Mouse (Mus musculus) MEL (cell line): ENCODE results near the gene Antxr1. TPM values are rescaled to one million over a fixed set of nuclear protein-coding genes. Genes with fewer than 3 reads are reported as not detected.

ENCODE experiments used
- DNase-seq: peaks from one replicate; pipeline ENCODE4 v3.0.0; 2011; ENCODE audit warnings: low read depth, low spot score
- H3K27ac ChIP-seq: 2 replicates; pipeline ENCODE4 v1.5.1; 2012; ENCODE audit warnings: low read depth, mild to moderate bottlenecking, control low read depth, low read length, moderate library complexity; ENCODE audit not compliant: control insufficient read depth
- H3K27me3 ChIP-seq, 2 experiments: fragments of 150-350 bp in 1 of 2; sonication (generic) in 1 of 2; 2 replicates each; pipeline ENCODE4 v1.6.1; 2012; ENCODE audit warnings: low read length in 2 of 2, mild to moderate bottlenecking in 2 of 2, improper control_type of control experiment in 1 of 2, moderate library complexity in 1 of 2; ENCODE audit not compliant: insufficient read depth in 2 of 2, control insufficient read depth in 1 of 2
- H3K36me3 ChIP-seq, 2 experiments: 2 replicates each; pipeline ENCODE4 v1.6.1; 2012 to 2014; ENCODE audit warnings: low read length in 2 of 2, improper control_type of control experiment in 1 of 2, inconsistent platforms in 1 of 2, mild to moderate bottlenecking in 1 of 2; ENCODE audit not compliant: insufficient read depth in 2 of 2, control insufficient read depth in 1 of 2
- H3K4me1 ChIP-seq, 2 experiments: fragments of 150-350 bp in 1 of 2; sonication (generic) in 1 of 2; 2 replicates each; pipeline ENCODE4 v1.6.1; 2012; ENCODE audit warnings: low read length in 2 of 2, improper control_type of control experiment in 1 of 2, mild to moderate bottlenecking in 1 of 2; ENCODE audit not compliant: insufficient read depth in 2 of 2, control insufficient read depth in 1 of 2
- H3K4me3 ChIP-seq, 2 experiments: fragments of 150-350 bp in 1 of 2; sonication (generic) in 1 of 2; 2 replicates each; pipeline ENCODE4 v1.5.1; 2012; ENCODE audit warnings: low read depth in 2 of 2, low read length in 2 of 2, mild to moderate bottlenecking in 2 of 2, moderate library complexity in 2 of 2, control low read depth in 1 of 2, improper control_type of control experiment in 1 of 2; ENCODE audit not compliant: control insufficient read depth in 1 of 2, insufficient read depth in 1 of 2
- H3K79me2 ChIP-seq: 2 replicates; pipeline ENCODE4 v1.6.1; 2012; ENCODE audit warnings: mild to moderate bottlenecking, low read length, moderate library complexity; ENCODE audit not compliant: control insufficient read depth, poor library complexity, insufficient read depth
- H3K9ac ChIP-seq: 2 replicates; pipeline ENCODE4 v1.6.1; 2012; ENCODE audit warnings: low read depth, mild to moderate bottlenecking, control low read depth, low read length, moderate library complexity; ENCODE audit not compliant: control insufficient read depth, poor library complexity, severe bottlenecking
- H3K9me3 ChIP-seq: fragments of 150-350 bp; sonication (generic); replicated peaks from 2 replicates; pipeline ENCODE4 v1.6.1; 2012; ENCODE audit warnings: mild to moderate bottlenecking, low read length, improper control_type of control experiment, moderate library complexity; ENCODE audit not compliant: insufficient read depth
- CTCF ChIP-seq, 3 experiments: IDR thresholded peaks in 2 of 3; conservative IDR thresholded peaks in 1 of 3; 2 replicates each; pipeline ENCODE4 v1.5.1; 2011 to 2012; ENCODE audit warnings: low read length in 3 of 3, low read depth in 2 of 3, mild to moderate bottlenecking in 2 of 3, improper control_type of control experiment in 1 of 3, inconsistent platforms in 1 of 3, mixed read lengths in 1 of 3, moderate library complexity in 1 of 3; ENCODE audit not compliant: control insufficient read depth in 1 of 3, insufficient read depth in 1 of 3, poor library complexity in 1 of 3, severe bottlenecking in 1 of 3
- ELF1 ChIP-seq: IDR thresholded peaks from 2 replicates; pipeline ENCODE4 v1.6.1; 2014; ENCODE audit warnings: low read depth, mild to moderate bottlenecking, inconsistent platforms, low read length, improper control_type of control experiment, moderate library complexity
- ETS1 ChIP-seq: IDR thresholded peaks from 2 replicates; pipeline ENCODE4 v1.6.1; 2012; ENCODE audit warnings: low read depth, mild to moderate bottlenecking, inconsistent platforms, low read length, improper control_type of control experiment, moderate library complexity
- GABPA ChIP-seq: IDR thresholded peaks from 2 replicates; pipeline ENCODE4 v1.6.1; 2012; ENCODE audit warnings: low read depth, mild to moderate bottlenecking, inconsistent platforms, low read length, improper control_type of control experiment, moderate library complexity
- JUND ChIP-seq: IDR thresholded peaks from 2 replicates; pipeline ENCODE4 v1.6.1; 2011; ENCODE audit warnings: low read depth, mild to moderate bottlenecking, improper control_type of control experiment, low read length
- KAT2A ChIP-seq: conservative IDR thresholded peaks from 2 replicates; pipeline ENCODE4 v1.6.1; 2012; ENCODE audit warnings: low read depth, low read length, improper control_type of control experiment, inconsistent platforms
- MAFK ChIP-seq: IDR thresholded peaks from 2 replicates; pipeline ENCODE4 v1.6.1; 2011; ENCODE audit warnings: low read depth, mild to moderate bottlenecking, low read length, improper control_type of control experiment, borderline replicate concordance
- MAZ ChIP-seq: IDR thresholded peaks from 2 replicates; pipeline ENCODE4 v1.6.1; 2012; ENCODE audit warnings: low read depth, mild to moderate bottlenecking, inconsistent platforms, low read length, improper control_type of control experiment
- MEF2A ChIP-seq: IDR thresholded peaks from 2 replicates; pipeline ENCODE4 v1.6.1; 2014; ENCODE audit warnings: low read depth, mild to moderate bottlenecking, inconsistent platforms, low read length, improper control_type of control experiment; ENCODE audit not compliant: poor library complexity, insufficient replicate concordance, severe bottlenecking; ENCODE audit errors: extremely low read depth
- MXI1 ChIP-seq: IDR thresholded peaks from 2 replicates; pipeline ENCODE4 v1.6.1; 2011; ENCODE audit warnings: mild to moderate bottlenecking, low read depth, low read length, improper control_type of control experiment
- MYC ChIP-seq: IDR thresholded peaks from 2 replicates; pipeline ENCODE4 v1.6.1; 2011; ENCODE audit warnings: low read depth, mild to moderate bottlenecking, low read length, improper control_type of control experiment, moderate library complexity
- NELFE ChIP-seq: IDR thresholded peaks from 2 replicates; pipeline ENCODE4 v1.6.1; 2011; ENCODE audit warnings: low read depth, low read length, improper control_type of control experiment
- POLR2AphosphoS5 ChIP-seq: IDR thresholded peaks from 2 replicates; pipeline ENCODE4 v1.6.1; 2012; ENCODE audit warnings: low read depth, borderline replicate concordance, mild to moderate bottlenecking, inconsistent platforms, low read length, moderate library complexity, mixed read lengths
- SIN3A ChIP-seq: IDR thresholded peaks from 2 replicates; pipeline ENCODE4 v1.6.1; 2012; ENCODE audit warnings: low read length, improper control_type of control experiment, inconsistent platforms
- SMC3 ChIP-seq: IDR thresholded peaks from 2 replicates; pipeline ENCODE4 v1.6.1; 2011; ENCODE audit warnings: low read depth, low read length, improper control_type of control experiment
- TBP ChIP-seq: IDR thresholded peaks from 2 replicates; pipeline ENCODE4 v1.8.0; 2011; ENCODE audit warnings: low read depth, low read length, improper control_type of control experiment
- TCF12 ChIP-seq: IDR thresholded peaks from 2 replicates; pipeline ENCODE4 v1.6.1; 2014; ENCODE audit warnings: low read depth, mild to moderate bottlenecking, inconsistent platforms, low read length, improper control_type of control experiment, moderate library complexity
- UBTF ChIP-seq: IDR thresholded peaks from 2 replicates; pipeline ENCODE4 v1.6.1; 2012; ENCODE audit warnings: low read depth, mild to moderate bottlenecking, inconsistent platforms, low read length, improper control_type of control experiment, moderate library complexity, borderline replicate concordance; ENCODE audit not compliant: insufficient read depth
- USF1 ChIP-seq: IDR thresholded peaks from 2 replicates; pipeline ENCODE4 v1.6.1; 2014; ENCODE audit warnings: low read depth, mild to moderate bottlenecking, inconsistent platforms, low read length, improper control_type of control experiment, moderate library complexity
- ZNF384 ChIP-seq: IDR thresholded peaks from 2 replicates; pipeline ENCODE4 v1.6.1; 2012; ENCODE audit warnings: low read depth, mild to moderate bottlenecking, inconsistent platforms, low read length, improper control_type of control experiment
- polyA plus RNA-seq, 2 experiments: library from polyadenylated mRNA; stranded (reverse) in 1 of 2; unstranded in 1 of 2; fragments of >175 nt in 1 of 2; fragments of >200 nt in 1 of 2; gene quantifications; 2 replicates each; pipeline versions ENCODE4 v1.2.1 to v1.2.4; 2012; ENCODE audit warnings: low replicate concordance in 2 of 2, low read depth in 1 of 2; ENCODE audit not compliant: insufficient read length in 2 of 2, insufficient read depth in 1 of 2, missing spikeins in 1 of 2
- total RNA-seq: library from RNA; depleted of rRNA; stranded (reverse); fragments of 300-350 nt; gene quantifications from 2 replicates; pipeline ENCODE4 v1.2.3, GENCODE M21; 2012

Antxr1 gene
- total and polyA plus RNA-seq, 3 experiments = 0.10 TPM; not detected in 2

- Histone ChIP-seq H3K27me3 (peaks cover 4 to 5% of the 10 kb centered on the region in 2 experiments; a peak in 3 of 4 replicates), H3K9me3 (no peaks in the 10 kb centered on the region), H3K79me2 (no peaks in the 10 kb centered on the region), H3K9ac (no peak overlapping the region), H3K36me3 (no peaks in the 10 kb centered on the region), H3K4me3 (no peak overlapping the region), H3K4me1 (no peaks in the 10 kb centered on the region), H3K27ac (no peak overlapping the region)
- no peak for DNase-seq
- TF ChIP-seq SMC3 (no peak), ETS1 (no peak), NELFE (no peak), SIN3A (no peak), ZNF384 (no peak), GABPA (no peak), POLR2AphosphoS5 (no peak), JUND (no peak), UBTF (no peak), MXI1 (no peak)
These were observed 105.6 kb downstream of the Antxr1 start for GRCm38 (mm10) chr6:87230041-87230440.

DNA sequence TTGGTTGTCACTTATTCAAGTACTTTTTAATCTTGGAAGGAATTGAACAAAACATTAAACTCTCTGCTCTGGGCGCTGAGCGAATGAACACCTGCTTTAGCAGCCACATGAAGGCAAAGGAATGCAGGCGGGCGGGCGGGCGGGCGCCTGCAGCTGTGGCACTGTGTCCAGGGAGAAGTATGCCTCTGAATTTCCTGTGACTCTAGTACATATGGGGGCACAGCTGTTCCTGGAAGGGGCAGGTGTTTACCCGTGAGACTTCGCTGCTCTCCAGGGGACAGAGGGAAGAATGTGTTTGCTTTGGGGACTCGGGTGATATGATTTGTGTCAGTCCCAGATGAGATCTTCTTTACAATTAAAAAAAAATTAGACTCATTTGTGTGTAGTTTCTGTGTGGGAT lies 107.7 kb downstream of the Antxr1 start:
- DNase-seq = no peak
- TF ChIP-seq KAT2A (no peak), TCF12 (no peak), MAZ (no peak), MEF2A (no peak)
- Histone ChIP-seq H3K36me3 (no peaks in the 10 kb centered on the region), H3K27me3 (peaks cover 4 to 5% of the 10 kb centered on the region in 2 experiments; a peak in 3 of 4 replicates), H3K27ac (no peak overlapping the region), H3K9me3 (no peaks in the 10 kb centered on the region), H3K4me1 (no peaks in the 10 kb centered on the region), H3K79me2 (no peaks in the 10 kb centered on the region), H3K4me3 (no peak overlapping the region), H3K9ac (no peak overlapping the region)

GRCm38 (mm10) chr6:87226315-87226714 lies 109.3 kb downstream of the Antxr1 start:
- no peaks in the 10 kb centered on the region for H3K36me3 ChIP-seq
- no peak for DNase-seq
- H3K4me1 ChIP-seq = no peaks in the 10 kb centered on the region
- TF ChIP-seq MXI1 (no peak), POLR2AphosphoS5 (no peak), TBP (no peak), CTCF (IDR thresholded peaks at IDR 0.05 in 2 of 3, conservative IDR thresholded peaks at IDR 0.05 in 1 of 3; ENCODE audit: control insufficient read depth in 1 of 3, insufficient read depth in 1 of 3, low read depth in 2 of 3, low read length in 3 of 3, poor library complexity in 1 of 3, severe bottlenecking in 1 of 3) (no peak), MYC (no peak), NELFE (no peak), USF1 (no peak), MAFK (no peak), SIN3A (no peak), ELF1 (no peak), TCF12 (no peak)
- no peak overlapping the region for H3K4me3 ChIP-seq
- no peaks in the 10 kb centered on the region for H3K79me2 ChIP-seq
- no peak overlapping the region for H3K27ac ChIP-seq
- H3K9me3 ChIP-seq = no peaks in the 10 kb centered on the region
- H3K9ac ChIP-seq = no peak overlapping the region
- peaks cover 2 to 4% of the 10 kb centered on the region in 2 experiments; a peak in 3 of 4 replicates for H3K27me3 ChIP-seq
